Mouse (Mus musculus) spleen, postnatal 36 days (tissue): ENCODE results near the gene Mylk4.

Experiments
- DNase-seq, 2 experiments: peaks; one replicate each; pipeline ENCODE4 v3.0.0; 2022; ENCODE audit warnings: low spot score in 2 of 2, mixed read lengths in 1 of 2

Gene Mylk4

GRCm38 (mm10) chr13:32712568-32712967, 71.2 kb downstream of the Mylk4 start:
- DNase-seq = no peak

- no peak for DNase-seq
Observed at GRCm38 (mm10) chr13:32707894-32708293, 75.9 kb downstream of the Mylk4 start.

GRCm38 (mm10) chr13:32706651-32707288, 77.0 kb downstream of the Mylk4 start:
- no peak for DNase-seq

GRCm38 (mm10) chr13:32705315-32705714, 78.4 kb downstream of the Mylk4 start:
- no peak for DNase-seq

GRCm38 (mm10) chr13:32704911-32705310, 78.8 kb downstream of the Mylk4 start:
- no peak for DNase-seq

- no peak for DNase-seq
Observed at GRCm38 (mm10) chr13:32701564-32701963, 82.2 kb downstream of the Mylk4 start.

GRCm38 (mm10) chr13:32699376-32699775, 84.4 kb downstream of the Mylk4 start:
- no peak for DNase-seq

- no peak for DNase-seq
Observed at GRCm38 (mm10) chr13:32698956-32699355, 84.8 kb downstream of the Mylk4 start.

- no peak for DNase-seq
Observed at GRCm38 (mm10) chr13:32693886-32694455, 89.8 kb downstream of the Mylk4 start.

- no peak for DNase-seq
Observed at GRCm38 (mm10) chr13:32692563-32692962, 91.2 kb downstream of the Mylk4 start.

GRCm38 (mm10) chr13:32690279-32690678, 93.5 kb downstream of the Mylk4 start:
- no peak for DNase-seq

- DNase-seq = peak; percentile 29 to 49
Observed at GRCm38 (mm10) chr13:32680868-32681515, 102.8 kb downstream of the Mylk4 start.

- DNase-seq = no peak
Observed at GRCm38 (mm10) chr13:32680121-32680551, 103.6 kb downstream of the Mylk4 start.

GRCm38 (mm10) chr13:32678998-32679397, 104.8 kb downstream of the Mylk4 start:
- no peak for DNase-seq

- DNase-seq = no peak
Observed at GRCm38 (mm10) chr13:32670782-32671181, 113.0 kb downstream of the Mylk4 start.

GRCm38 (mm10) chr13:32668296-32668695, 115.5 kb downstream of the Mylk4 start:
- no peak for DNase-seq

GRCm38 (mm10) chr13:32667386-32667785, 116.4 kb downstream of the Mylk4 start:
- no peak for DNase-seq

GRCm38 (mm10) chr13:32662041-32662440, 121.7 kb downstream of the Mylk4 start:
- peak in 1 of 2 experiments; percentile 15 for DNase-seq

GRCm38 (mm10) chr13:32660294-32660693, 123.5 kb downstream of the Mylk4 start:
- DNase-seq = no peak

- no peak for DNase-seq
Observed at GRCm38 (mm10) chr13:32659271-32659670, 124.5 kb downstream of the Mylk4 start.

- DNase-seq = no peak
Observed at GRCm38 (mm10) chr13:32657583-32657982, 126.2 kb downstream of the Mylk4 start.
